Mouse (Mus musculus): ENCODE data around the gene Fry. TPM values are rescaled to one million over a fixed set of nuclear protein-coding genes. Genes with fewer than 3 reads are reported as not detected.
"Not testable (repeated sequence)": the region's sequence is repeated elsewhere in the genome, so short reads cannot be mapped to it uniquely, and the experiment has no call there.

Fry gene
- total and polyA plus RNA-seq, 2 experiments from 2014 or later: 62.6 to 129 TPM

GRCm38 (mm10) chr5:150490285-150490684, 371.8 kb downstream of the Fry start:
- no peak overlapping the region for H3K27ac ChIP-seq (ENCODE audit: low read depth, low read length)
- no peak overlapping the region for H3K4me2 ChIP-seq (ENCODE audit: low read depth, low read length, poor library complexity, severe bottlenecking)
- no peaks in the 10 kb centered on the region for H3K27me3 ChIP-seq (ENCODE audit: insufficient read depth, low read length)
- DNase-seq (ENCODE audit: low spot score): no peak
- H3K4me3 ChIP-seq (ENCODE audit: low read depth, low read length): no peak overlapping the region
- H3K9me3 ChIP-seq (ENCODE audit: low read length): no peaks in the 10 kb centered on the region
- H3K9ac ChIP-seq (replicated peaks; ENCODE audit: low read length, poor library complexity, severe bottlenecking): no peak overlapping the region
- H3K36me3 ChIP-seq (ENCODE audit: insufficient read depth, low read length): peaks cover 16% of the 10 kb centered on the region; the same call in 1 of the 2 replicates
- WGBS: 92% methylated on average over 3 of the region's 3 CpGs
- TF ChIP-seq CTCF (IDR thresholded peaks at IDR 0.05): no peak
- no peaks in the 10 kb centered on the region for H3K4me1 ChIP-seq (ENCODE audit: insufficient read depth, low read length)
- no peak for ATAC-seq (ENCODE audit: low FRiP score)

- no peaks in the 10 kb centered on the region for H3K27me3 ChIP-seq (ENCODE audit: insufficient read depth, low read length)
- H3K36me3 ChIP-seq (ENCODE audit: insufficient read depth, low read length): peaks cover 19% of the 10 kb centered on the region; the same call in 1 of the 2 replicates
- no peak overlapping the region for H3K27ac ChIP-seq (ENCODE audit: low read depth, low read length)
- H3K9ac ChIP-seq (replicated peaks; ENCODE audit: low read length, poor library complexity, severe bottlenecking): no peak overlapping the region
- 79% methylated on average over 8 of the region's 8 CpGs for WGBS
- DNase-seq (ENCODE audit: low spot score) (no peak), ATAC-seq (ENCODE audit: low FRiP score) (no peak)
- no peak for TF ChIP-seq CTCF (IDR thresholded peaks at IDR 0.05)
- no peaks in the 10 kb centered on the region for H3K9me3 ChIP-seq (ENCODE audit: low read length)
- no peaks in the 10 kb centered on the region for H3K4me1 ChIP-seq (ENCODE audit: insufficient read depth, low read length)
- H3K4me2 ChIP-seq (ENCODE audit: low read depth, low read length, poor library complexity, severe bottlenecking): no peak overlapping the region
- no peak overlapping the region for H3K4me3 ChIP-seq (ENCODE audit: low read depth, low read length)
Observed at GRCm38 (mm10) chr5:150490821-150491220, 372.4 kb downstream of the Fry start.

GRCm38 (mm10) chr5:150491573-150492173, 373.2 kb downstream of the Fry start:
- not testable (repeated sequence) for H3K9ac ChIP-seq (replicated peaks; ENCODE audit: low read length, poor library complexity, severe bottlenecking); H3K4me3 ChIP-seq (ENCODE audit: low read depth, low read length); H3K27me3 ChIP-seq (ENCODE audit: insufficient read depth, low read length); H3K9me3 ChIP-seq (ENCODE audit: low read length); ATAC-seq (ENCODE audit: low FRiP score); H3K27ac ChIP-seq (ENCODE audit: low read depth, low read length); DNase-seq (ENCODE audit: low spot score); H3K4me2 ChIP-seq (ENCODE audit: low read depth, low read length, poor library complexity, severe bottlenecking); H3K4me1 ChIP-seq (ENCODE audit: insufficient read depth, low read length)
- H3K36me3 ChIP-seq (ENCODE audit: insufficient read depth, low read length): peaks cover 26% of the 10 kb centered on the region
- 87% methylated on average over 4 of the region's 4 CpGs for WGBS

GRCm38 (mm10) chr5:150495792-150496191, 377.3 kb downstream of the Fry start:
- Histone ChIP-seq H3K9me3 (ENCODE audit: low read length) (no peaks in the 10 kb centered on the region), H3K4me2 (ENCODE audit: low read depth, low read length, poor library complexity, severe bottlenecking) (no peak overlapping the region), H3K4me3 (ENCODE audit: low read depth, low read length) (no peak overlapping the region), H3K27me3 (ENCODE audit: insufficient read depth, low read length) (no peaks in the 10 kb centered on the region), H3K9ac (replicated peaks; ENCODE audit: low read length, poor library complexity, severe bottlenecking) (no peak overlapping the region), H3K36me3 (ENCODE audit: insufficient read depth, low read length) (peaks cover 24% of the 10 kb centered on the region), H3K27ac (ENCODE audit: low read depth, low read length) (no peak overlapping the region), H3K4me1 (ENCODE audit: insufficient read depth, low read length) (no peaks in the 10 kb centered on the region)
- TF ChIP-seq CTCF (IDR thresholded peaks at IDR 0.05): peak; percentile 69
- ATAC-seq (ENCODE audit: low FRiP score) (no peak), DNase-seq (ENCODE audit: low spot score) (no peak)
- 49% methylated on average over 6 of the region's 6 CpGs for WGBS

- Histone ChIP-seq H3K4me3 (ENCODE audit: low read depth, low read length) (no peak overlapping the region), H3K4me1 (ENCODE audit: insufficient read depth, low read length) (no peaks in the 10 kb centered on the region), H3K9ac (replicated peaks; ENCODE audit: low read length, poor library complexity, severe bottlenecking) (no peak overlapping the region), H3K36me3 (ENCODE audit: insufficient read depth, low read length) (no peaks in the 10 kb centered on the region), H3K4me2 (ENCODE audit: low read depth, low read length, poor library complexity, severe bottlenecking) (no peak overlapping the region), H3K27me3 (ENCODE audit: insufficient read depth, low read length) (no peaks in the 10 kb centered on the region), H3K9me3 (ENCODE audit: low read length) (no peaks in the 10 kb centered on the region), H3K27ac (ENCODE audit: low read depth, low read length) (no peak overlapping the region)
- DNase-seq (ENCODE audit: low spot score) (no peak), ATAC-seq (ENCODE audit: low FRiP score) (no peak)
- 85% methylated on average over 6 of the region's 6 CpGs for WGBS
- TF ChIP-seq CTCF (IDR thresholded peaks at IDR 0.05): no peak
Observed at GRCm38 (mm10) chr5:150510451-150511225, 392.2 kb downstream of the Fry start.

GRCm38 (mm10) chr5:150513264-150513663, 394.8 kb downstream of the Fry start:
- no peak overlapping the region for H3K27ac ChIP-seq (ENCODE audit: low read depth, low read length)
- no peak overlapping the region for H3K4me2 ChIP-seq (ENCODE audit: low read depth, low read length, poor library complexity, severe bottlenecking)
- no peaks in the 10 kb centered on the region for H3K4me1 ChIP-seq (ENCODE audit: insufficient read depth, low read length)
- H3K36me3 ChIP-seq (ENCODE audit: insufficient read depth, low read length): no peaks in the 10 kb centered on the region
- no peak; the same call in 1 of the 2 replicates for TF ChIP-seq CTCF (IDR thresholded peaks at IDR 0.05)
- no peak for ATAC-seq (ENCODE audit: low FRiP score)
- no peaks in the 10 kb centered on the region for H3K27me3 ChIP-seq (ENCODE audit: insufficient read depth, low read length)
- H3K9ac ChIP-seq (replicated peaks; ENCODE audit: low read length, poor library complexity, severe bottlenecking): no peak overlapping the region
- DNase-seq (ENCODE audit: low spot score): no peak
- no peaks in the 10 kb centered on the region for H3K9me3 ChIP-seq (ENCODE audit: low read length)
- H3K4me3 ChIP-seq (ENCODE audit: low read depth, low read length): no peak overlapping the region
- WGBS: 76% methylated on average over 4 of the region's 4 CpGs

All from midbrain, postnatal 0 days (tissue).